Mouse (Mus musculus) megakaryocyte, adult 5-6 weeks (primary cell): Measurements from ENCODE around the gene Rnf7. TPM values are rescaled to one million over a fixed set of nuclear protein-coding genes. Genes with fewer than 3 reads are reported as not detected.

Experiments used
- total RNA-seq, 2 experiments: library from RNA; stranded (forward) in 1 of 2; stranded (reverse) in 1 of 2; fragments of 153-499, 151-499 nt in 1 of 2; fragments of 221-1000, 200-1000 nt in 1 of 2; gene quantifications; 2 replicates each; pipeline versions ENCODE4 v1.2.3 to v1.2.4; 2015 to 2017

The Rnf7 gene
- total RNA-seq, 2 experiments from 2014 or later: 34.4 to 98.8 TPM

Other genes with a start within 250 kb of the Rnf7 start
- 226 and 247 TPM in 2 replicates for gene Atp1b3, start 114.2 kb downstream of the Rnf7 start, total RNA-seq (2015)
- gene Atp1b3, start 114.2 kb downstream of the Rnf7 start, total RNA-seq (2017): 120 and 135 TPM in 2 replicates
- gene Gm28729, start 46.6 kb upstream of the Rnf7 start, total RNA-seq (2015): 0.42 TPM in 1 of 2 replicates, not detected in the other
- gene Gm28729, start 46.6 kb upstream of the Rnf7 start, total RNA-seq (2017): 0.20 TPM in 1 of 2 replicates, not detected in the other
- gene Rasa2, start 152.9 kb upstream of the Rnf7 start, total RNA-seq (2015): 14.5 and 16.9 TPM in 2 replicates
- gene Rasa2, start 152.9 kb upstream of the Rnf7 start, total RNA-seq (2017): 12.2 and 15.2 TPM in 2 replicates